ENCODE assay signal across 8 mouse cellular contexts in genomic region chr11:57934391-57934850, GRCm38 (mm10).
DNase-seq lines count a peak whose midpoint lies in the region; ATAC-seq and TF ChIP-seq lines count a peak whose summit lies in the region.

No protein-coding gene starts in this region.

- no peak for TF ChIP-seq POLR2A in MEL (IDR thresholded peaks at IDR 0.05; ENCODE audit: control insufficient read depth in 1 of 2, insufficient read depth in 1 of 2, low read depth in 1 of 2, low read length in 2 of 2, poor library complexity in 1 of 2)

- no peaks in the 10 kb centered on the region; a peak in 1 of 4 replicates for H3K36me3 ChIP-seq in MEL (ENCODE audit: control insufficient read depth in 1 of 2, insufficient read depth in 2 of 2, low read length in 2 of 2)
- no peaks in the 10 kb centered on the region for H3K36me3 ChIP-seq in hindbrain, embryonic 12.5 days

- no peak overlapping the region for H3K27ac ChIP-seq in MEL (ENCODE audit: control insufficient read depth, low read depth, low read length)
- H3K27ac ChIP-seq in hindbrain, embryonic 12.5 days: no peak overlapping the region

- peak; percentile 72 to 84 (median 76) for TF ChIP-seq CTCF in MEL (IDR thresholded peaks at IDR 0.05 in 2 of 3, conservative IDR thresholded peaks at IDR 0.05 in 1 of 3; ENCODE audit: control insufficient read depth in 1 of 3, insufficient read depth in 1 of 3, low read depth in 2 of 3, low read length in 3 of 3, poor library complexity in 1 of 3, severe bottlenecking in 1 of 3)

- WGBS in hindbrain, embryonic 12.5 days: 11% methylated on average over 13 of the region's 13 CpGs

- no peak for TF ChIP-seq EP300 in MEL (IDR thresholded peaks at IDR 0.05; ENCODE audit: low read depth in 1 of 2, low read length in 2 of 2)

- peak; percentile 61; the same call in 1 of the 2 replicates for ATAC-seq in hindbrain, embryonic 12.5 days (ENCODE audit: low FRiP score)

- peak overlapping the region; percentile 39 to 48 for H3K4me3 ChIP-seq in MEL (ENCODE audit: control insufficient read depth in 1 of 2, insufficient read depth in 1 of 2, low read depth in 2 of 2, low read length in 2 of 2)
- peak overlapping the region; percentile 22 for H3K4me3 ChIP-seq in hindbrain, embryonic 12.5 days

- H3K4me2 ChIP-seq in hindbrain, embryonic 12.5 days (replicated peaks): peak overlapping the region; percentile 47

- H3K9me3 ChIP-seq in MEL (replicated peaks; ENCODE audit: insufficient read depth, low read length): no peaks in the 10 kb centered on the region
- no peaks in the 10 kb centered on the region for H3K9me3 ChIP-seq in hindbrain, embryonic 12.5 days (replicated peaks)

- peaks cover 3 to 7% of the 10 kb centered on the region in 2 experiments; a peak in 3 of 4 replicates for H3K27me3 ChIP-seq in MEL (ENCODE audit: control insufficient read depth in 1 of 2, insufficient read depth in 2 of 2, low read length in 2 of 2)
- H3K27me3 ChIP-seq in hindbrain, embryonic 12.5 days: peaks cover 15% of the 10 kb centered on the region

- H3K79me2 ChIP-seq in MEL (ENCODE audit: control insufficient read depth, insufficient read depth, low read length, poor library complexity): no peaks in the 10 kb centered on the region

- peak overlapping the region; percentile 49 for H3K9ac ChIP-seq in MEL (ENCODE audit: control insufficient read depth, low read depth, low read length, poor library complexity, severe bottlenecking)
- H3K9ac ChIP-seq in hindbrain, embryonic 12.5 days: peak overlapping the region; percentile 44; the same call in 1 of the 2 replicates

- H3K4me1 ChIP-seq in MEL (ENCODE audit: control insufficient read depth in 1 of 2, insufficient read depth in 2 of 2, low read length in 2 of 2): peaks cover 0 to 5% of the 10 kb centered on the region in 2 experiments; a peak in 1 of 4 replicates
- H3K4me1 ChIP-seq in hindbrain, embryonic 12.5 days: peaks cover 8% of the 10 kb centered on the region

- peak; percentile 84 for DNase-seq in MEL (ENCODE audit: low read depth, low spot score)
- DNase-seq in cerebellum, adult 9-11 months: peak; percentile 63
- peak; percentile 50 to 84 for DNase-seq in frontal cortex, postnatal 10 days (ENCODE audit: low spot score in 2 of 2)
- peak; percentile 96 to 97 for DNase-seq in layer of hippocampus, postnatal 10 days (ENCODE audit: low spot score in 2 of 2)
- peak; percentile 92 for DNase-seq in lung, postnatal 10 days
- DNase-seq in ovary, postnatal 36 days (ENCODE audit: low spot score): peak; percentile 86
- peak; percentile 90 for DNase-seq in thymus, postnatal 14 days

- peak; percentile 79 for TF ChIP-seq RAD21 in MEL (IDR thresholded peaks at IDR 0.05; ENCODE audit: low read depth, low read length)

TF ChIP-seq in MEL, 35 proteins besides CTCF, POLR2A, EP300 and RAD21:
- TF ChIP-seq ZMIZ1 (IDR thresholded peaks at IDR 0.05; ENCODE audit: low read depth, low read length): no peak
- peak; percentile 74 for TF ChIP-seq SMC3 (IDR thresholded peaks at IDR 0.05; ENCODE audit: low read depth, low read length)
- peak; percentile 64 for TF ChIP-seq ZC3H11A (IDR thresholded peaks at IDR 0.05; ENCODE audit: low read depth, low read length)
